Mouse (Mus musculus) liver (tissue): Measurements from ENCODE around the gene Pcyt1a.
"Not testable (repeated sequence)": the region's sequence is repeated elsewhere in the genome, so short reads cannot be mapped to it uniquely, and the experiment has no call there.

Experiments used
- DNase-seq: peaks from one replicate; pipeline ENCODE4 v3.0.0-alpha.2; 2020; ENCODE audit warnings: mixed read lengths

Pcyt1a gene

GRCm38 (mm10) chr16:32434691-32435090 is 4.0 kb downstream of the Pcyt1a start:
- no peak for DNase-seq

- no peak for DNase-seq
These were observed 5.9 kb downstream of the Pcyt1a start for GRCm38 (mm10) chr16:32436657-32437056.

GRCm38 (mm10) chr16:32437266-32437665 is 6.5 kb downstream of the Pcyt1a start:
- no peak for DNase-seq

DNA sequence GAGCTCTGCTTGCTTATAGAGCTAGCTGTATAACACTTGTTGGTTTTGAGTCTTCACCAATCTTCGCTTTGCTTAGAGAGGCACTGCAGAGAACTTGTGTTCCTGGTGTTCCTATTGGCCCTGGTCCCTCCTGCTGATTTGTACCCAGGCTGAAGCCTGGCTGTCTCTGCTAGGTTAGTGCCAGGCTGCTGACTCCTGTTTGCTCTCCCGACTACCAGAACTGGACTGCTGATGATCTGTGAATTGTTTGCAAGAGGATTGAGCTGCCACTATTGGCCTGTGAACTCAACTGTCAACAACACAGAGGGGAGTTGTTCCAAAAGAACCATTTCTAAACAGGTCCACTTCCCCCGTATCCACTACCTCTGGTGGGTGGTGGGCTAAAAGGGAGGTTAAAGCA is 10.7 kb downstream of the Pcyt1a start:
- DNase-seq: no peak

DNA sequence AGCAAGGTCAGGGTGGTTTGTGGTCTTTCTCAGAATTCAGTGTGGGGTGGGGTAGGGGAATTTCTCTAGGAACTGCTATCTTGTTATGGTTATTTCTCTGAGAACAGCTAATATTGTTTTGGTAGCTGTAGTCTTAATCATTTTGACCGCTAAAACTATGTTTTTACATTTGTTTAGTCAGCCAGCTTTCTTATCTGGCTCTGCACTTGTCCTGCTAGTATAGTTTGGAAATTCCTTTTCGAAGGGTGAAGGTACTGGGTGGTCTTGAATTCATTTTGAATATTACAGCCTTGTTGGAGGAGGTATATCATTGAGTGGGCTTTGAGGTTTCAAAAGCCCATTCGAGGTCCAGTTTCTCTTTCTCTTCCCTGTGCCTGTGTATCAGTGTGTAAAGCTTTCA is 13.9 kb downstream of the Pcyt1a start:
- DNase-seq: not testable (repeated sequence)

DNA sequence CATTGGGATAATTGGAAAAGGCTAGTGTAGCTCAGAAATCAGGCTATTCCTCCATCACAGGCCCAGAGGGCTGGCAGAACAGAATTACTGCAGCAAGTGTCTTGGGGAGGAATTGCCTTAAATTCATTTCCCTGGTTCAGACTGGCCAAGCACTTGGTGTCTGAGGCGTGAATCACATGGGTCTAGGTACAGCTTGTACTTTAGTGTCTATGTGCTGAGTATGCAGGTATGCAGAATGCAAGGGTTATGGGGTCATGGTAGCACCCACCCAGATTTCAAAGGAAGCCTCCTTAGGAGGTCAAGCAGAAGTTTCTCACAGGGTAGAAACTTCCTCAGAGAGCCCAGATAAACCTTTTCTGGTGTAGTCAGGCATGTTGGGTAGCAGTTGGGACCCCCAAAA is 14.8 kb downstream of the Pcyt1a start:
- no peak for DNase-seq

- no peak for DNase-seq
These were observed 15.9 kb downstream of the Pcyt1a start for GRCm38 (mm10) chr16:32446563-32447138.

DNA sequence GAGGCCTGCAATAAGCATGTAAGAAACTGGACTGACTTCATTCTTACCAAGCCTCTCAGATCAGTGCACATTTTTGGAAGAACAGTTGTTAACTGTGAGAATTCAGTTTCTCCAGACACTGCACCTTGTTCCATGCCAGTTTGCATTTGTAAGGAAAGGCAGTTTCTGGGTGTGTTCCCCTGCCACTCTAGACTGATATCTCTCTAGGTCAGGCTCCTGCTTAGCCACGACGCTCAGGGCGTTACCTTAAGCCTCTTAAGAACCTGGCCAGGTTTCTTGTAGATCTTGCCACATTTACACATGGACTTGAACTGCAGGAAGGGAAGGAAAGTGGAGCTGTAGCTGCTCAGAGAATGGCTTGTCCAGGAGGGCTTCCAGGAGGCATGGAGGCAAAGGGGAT is 18.9 kb downstream of the Pcyt1a start:
- DNase-seq: peak; percentile 80

- no peak for DNase-seq
These were observed 19.4 kb downstream of the Pcyt1a start for GRCm38 (mm10) chr16:32450133-32450532.

GRCm38 (mm10) chr16:32453102-32453501 is 22.4 kb downstream of the Pcyt1a start:
- DNase-seq: peak; percentile 22

DNA sequence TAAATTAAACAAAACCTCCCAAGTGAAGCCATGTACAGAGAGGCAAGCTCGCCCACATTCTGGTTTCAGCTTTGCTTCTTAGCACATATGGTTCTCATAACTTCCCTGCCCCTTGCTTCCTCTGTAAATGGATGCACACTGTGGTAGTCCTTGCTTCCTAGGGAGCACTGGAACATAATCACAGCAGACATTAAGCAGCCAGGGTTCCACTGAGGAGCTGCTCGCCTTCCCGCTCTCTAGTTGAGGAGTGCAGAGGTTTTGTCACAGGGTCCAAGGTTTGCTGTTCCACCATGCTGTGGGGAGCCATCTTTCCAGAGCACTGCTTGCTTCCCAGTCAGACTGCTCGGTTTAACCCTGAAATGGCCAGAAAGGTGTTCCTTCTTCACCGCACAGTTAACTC is 23.9 kb downstream of the Pcyt1a start:
- no peak for DNase-seq

GRCm38 (mm10) chr16:32456086-32456485 is 25.4 kb downstream of the Pcyt1a start:
- peak; percentile 42 for DNase-seq

GRCm38 (mm10) chr16:32456761-32457160 is 26.0 kb downstream of the Pcyt1a start:
- no peak for DNase-seq

DNA sequence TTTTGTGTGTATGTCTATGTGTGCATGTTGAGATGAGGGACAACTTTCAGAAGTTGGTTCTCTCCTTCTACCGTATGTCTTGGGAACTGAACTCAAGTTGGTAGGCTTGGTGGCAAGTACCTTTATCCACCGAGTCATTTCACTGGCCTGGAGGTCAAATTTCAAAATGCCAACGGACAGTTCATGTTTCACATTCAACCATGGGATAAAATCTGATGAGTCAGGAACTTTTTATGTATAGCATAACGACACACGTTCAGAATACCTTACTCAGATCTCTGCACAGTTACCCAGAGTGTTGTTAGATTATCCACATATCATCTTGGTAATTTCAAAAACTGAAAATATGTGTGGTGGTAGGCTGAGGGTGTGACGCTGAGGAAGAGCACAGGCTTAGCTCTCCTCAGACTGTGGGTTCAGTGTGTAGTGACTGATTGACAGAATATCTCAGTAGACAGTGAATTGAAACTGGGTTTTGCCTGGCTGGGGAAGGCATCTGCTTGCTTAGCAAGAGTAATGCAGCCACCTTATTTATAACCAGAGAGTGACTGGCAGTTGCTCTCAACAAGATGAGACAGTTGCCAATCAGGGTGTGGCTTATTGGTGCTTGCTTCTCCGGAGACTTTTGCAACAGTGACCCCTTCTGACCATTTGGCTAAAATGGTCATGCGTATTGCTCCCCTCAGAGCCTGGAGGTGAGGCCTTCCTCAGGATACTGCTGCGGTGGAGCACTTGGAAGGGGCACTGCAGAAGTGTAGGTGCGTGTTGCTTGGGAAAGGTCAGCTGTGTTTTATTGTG is 27.1 kb downstream of the Pcyt1a start:
- DNase-seq: peak; percentile 71

DNA sequence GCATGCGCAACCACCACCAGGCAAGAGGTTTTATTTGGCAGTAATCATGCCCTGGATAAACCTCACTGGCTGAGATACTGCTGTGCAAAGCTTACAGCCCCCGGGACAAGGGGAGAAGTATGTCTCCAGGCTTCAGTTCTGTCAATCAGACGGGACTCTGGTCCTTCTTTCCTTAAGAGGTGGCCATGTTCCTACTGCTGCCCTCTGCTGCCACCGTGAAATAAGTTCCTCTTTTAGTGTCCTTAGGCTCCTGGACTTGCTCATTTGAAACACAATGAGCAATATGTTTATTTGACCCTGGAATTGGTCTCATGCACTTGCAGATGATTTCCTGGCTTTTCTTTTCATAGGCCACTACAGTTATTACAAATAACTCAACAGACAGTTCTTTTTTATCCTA is 29.8 kb downstream of the Pcyt1a start:
- no peak for DNase-seq

GRCm38 (mm10) chr16:32461713-32462112 is 31.0 kb downstream of the Pcyt1a start:
- no peak for DNase-seq

- no peak for DNase-seq
These were observed 32.2 kb downstream of the Pcyt1a start for GRCm38 (mm10) chr16:32462950-32463349.

DNA sequence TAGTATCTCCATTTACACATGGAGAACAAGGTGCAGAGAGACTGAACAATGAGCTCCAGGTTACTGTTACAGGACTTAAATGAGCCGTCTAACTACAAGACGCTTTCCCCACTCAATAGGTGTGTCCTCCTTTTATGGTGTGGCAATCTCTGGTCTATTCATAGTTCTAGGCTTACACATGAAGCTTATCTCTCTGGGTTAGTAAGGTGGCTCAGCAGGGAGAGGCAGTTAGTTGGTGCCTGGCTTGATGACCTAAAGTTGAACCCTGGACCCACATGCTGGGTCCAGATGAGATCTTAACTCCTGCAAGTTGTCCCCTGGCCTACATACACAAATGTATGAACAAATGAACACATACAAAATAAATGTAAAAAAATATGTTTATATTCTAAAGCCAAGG is 32.7 kb downstream of the Pcyt1a start:
- no peak for DNase-seq

DNA sequence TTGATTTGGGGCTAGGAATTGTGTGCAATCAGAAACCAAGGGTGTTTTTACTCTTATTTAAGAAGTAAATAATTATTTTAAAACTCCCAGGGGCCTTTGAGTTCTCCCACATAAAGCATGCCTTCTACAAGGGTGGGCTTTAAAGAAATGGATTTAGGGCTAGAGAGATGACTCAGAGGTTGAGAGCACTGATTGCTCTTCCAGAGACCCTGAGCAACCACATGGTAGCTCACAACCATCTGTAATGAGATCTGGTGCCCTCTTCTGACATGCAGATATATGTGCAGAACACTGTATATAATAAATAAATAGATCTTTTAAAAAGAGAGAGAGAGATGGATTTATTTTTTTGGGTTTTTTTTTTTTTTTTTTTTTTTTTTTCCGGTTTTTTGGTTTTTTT is 34.2 kb downstream of the Pcyt1a start:
- DNase-seq: no peak

DNA sequence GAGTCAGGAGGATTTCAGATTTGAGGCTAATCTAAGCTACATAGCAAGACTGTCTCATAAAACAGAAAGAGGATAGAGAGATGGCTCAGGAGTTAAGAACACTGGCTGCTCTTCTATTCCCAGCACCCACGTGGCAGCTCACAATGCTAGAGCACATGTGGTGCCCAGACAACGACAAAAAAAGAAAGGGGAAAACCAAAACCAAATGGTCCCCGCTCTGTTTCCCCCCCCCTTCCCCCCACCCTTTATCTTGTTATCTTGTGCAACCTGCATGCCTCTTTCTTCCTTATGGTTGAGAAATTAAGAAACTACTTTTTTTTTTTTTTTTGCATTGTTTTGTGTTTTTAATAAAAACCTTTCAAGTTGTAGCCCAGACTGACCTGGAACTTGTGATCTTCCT is 37.8 kb downstream of the Pcyt1a start:
- no peak for DNase-seq

- no peak for DNase-seq
These were observed 38.8 kb downstream of the Pcyt1a start for GRCm38 (mm10) chr16:32469404-32470105.

- DNase-seq: no peak
These were observed 41.7 kb downstream of the Pcyt1a start for GRCm38 (mm10) chr16:32472276-32473015.

- DNase-seq: no peak
These were observed 46.6 kb downstream of the Pcyt1a start for GRCm38 (mm10) chr16:32477315-32477714.
